Mouse (Mus musculus) small intestine, adult 2 months (tissue): ENCODE results near the gene Masp1. TPM values are rescaled to one million over a fixed set of nuclear protein-coding genes. Genes with fewer than 3 reads are reported as not detected.

Experiments used
- H3K27ac ChIP-seq: fragments of 200-500 bp; 2 replicates; pipeline ENCODE4 v1.5.1; 2012; ENCODE audit warnings: low read depth, low read length, control low read depth, inconsistent platforms; ENCODE audit not compliant: insufficient read depth
- H3K27me3 ChIP-seq: fragments of 200-500 bp; 2 replicates; pipeline ENCODE4 v1.6.1; 2012; ENCODE audit warnings: mild to moderate bottlenecking, moderate library complexity, low read length, inconsistent platforms; ENCODE audit not compliant: control insufficient read depth, insufficient read depth
- H3K36me3 ChIP-seq: fragments of 200-500 bp; 2 replicates; pipeline ENCODE4 v1.6.1; 2012; ENCODE audit warnings: mild to moderate bottlenecking, low read length, control low read depth, inconsistent platforms; ENCODE audit not compliant: control insufficient read depth, insufficient read depth
- H3K4me1 ChIP-seq: fragments of 200-500 bp; 2 replicates; pipeline ENCODE4 v1.6.1; 2012; ENCODE audit warnings: low read length, inconsistent platforms, mixed read lengths; ENCODE audit not compliant: control insufficient read depth, insufficient read depth, insufficient read length
- H3K4me3 ChIP-seq: fragments of 200-500 bp; 2 replicates; pipeline ENCODE4 v1.5.1; 2012; ENCODE audit warnings: low read depth, mild to moderate bottlenecking, control low read depth, inconsistent platforms, low read length, moderate library complexity
- CTCF ChIP-seq: fragments of 200-500 bp; IDR thresholded peaks from 2 replicates; pipeline ENCODE4 v1.5.1; 2012; ENCODE audit warnings: low read depth, mild to moderate bottlenecking, control low read depth, inconsistent platforms, low read length, moderate library complexity, mixed read lengths; ENCODE audit not compliant: insufficient replicate concordance, insufficient read length; ENCODE audit errors: extremely low read depth
- POLR2A ChIP-seq: fragments of 200-500 bp; IDR thresholded peaks from 2 replicates; pipeline ENCODE4 v1.6.1; 2012; ENCODE audit warnings: low read depth, mild to moderate bottlenecking, control low read depth, inconsistent platforms, low read length, moderate library complexity
- WGBS: fragments of 180-500 bp; shearing (Covaris S2); methylation state at CpG from one replicate; pipeline ENCODE4 v1.1.7; 2018; 5-methylcytosine and 5-hydroxymethylcytosine counted together
- polyA plus RNA-seq: library from polyadenylated mRNA; depleted of rRNA; stranded (reverse); fragments of >200 nt; gene quantifications from 2 replicates; pipeline ENCODE4 v1.2.3, GENCODE M21; 2012

Masp1 gene
- polyA plus RNA-seq, 1 experiment, result 0.53 TPM

DNA sequence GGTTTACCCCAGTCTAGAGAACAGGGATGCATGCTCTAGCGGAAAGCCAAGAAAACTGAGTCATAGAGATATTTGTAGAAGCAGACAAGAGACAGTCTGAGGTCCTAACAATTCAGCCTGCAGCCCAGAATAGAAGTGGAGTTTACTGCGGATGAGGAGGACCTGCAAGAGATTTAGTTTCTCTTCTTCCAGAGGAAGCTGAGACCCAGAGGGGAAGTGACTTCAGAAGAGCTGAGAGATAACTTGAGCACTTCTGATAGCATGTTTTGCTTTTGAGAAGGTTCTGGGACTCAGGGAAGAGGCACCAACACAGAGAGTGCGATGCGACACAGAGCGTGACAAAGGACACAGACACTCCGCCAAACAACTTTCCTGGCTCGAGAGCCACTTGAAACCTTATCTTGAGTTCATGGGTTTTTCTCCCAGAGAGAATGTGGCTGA lies 21.9 kb downstream of the Masp1 start:
- Histone ChIP-seq H3K4me1 (no peaks in the 10 kb centered on the region), H3K27ac (no peak overlapping the region), H3K36me3 (no peaks in the 10 kb centered on the region), H3K4me3 (no peak overlapping the region), H3K27me3 (no peaks in the 10 kb centered on the region)
- WGBS, result 48% methylated on average over 7 of the region's 7 CpGs
- no peak for TF ChIP-seq POLR2A
- no peak for TF ChIP-seq CTCF

GRCm38 (mm10) chr16:23497881-23498280 lies 22.7 kb downstream of the Masp1 start:
- WGBS, result 33% methylated on average over 1 of the region's 1 CpGs
- H3K27me3 ChIP-seq, result no peaks in the 10 kb centered on the region
- H3K4me1 ChIP-seq, result no peaks in the 10 kb centered on the region
- H3K27ac ChIP-seq, result no peak overlapping the region
- no peaks in the 10 kb centered on the region for H3K36me3 ChIP-seq
- H3K4me3 ChIP-seq, result no peak overlapping the region
- TF ChIP-seq POLR2A, result no peak
- no peak for TF ChIP-seq CTCF

DNA sequence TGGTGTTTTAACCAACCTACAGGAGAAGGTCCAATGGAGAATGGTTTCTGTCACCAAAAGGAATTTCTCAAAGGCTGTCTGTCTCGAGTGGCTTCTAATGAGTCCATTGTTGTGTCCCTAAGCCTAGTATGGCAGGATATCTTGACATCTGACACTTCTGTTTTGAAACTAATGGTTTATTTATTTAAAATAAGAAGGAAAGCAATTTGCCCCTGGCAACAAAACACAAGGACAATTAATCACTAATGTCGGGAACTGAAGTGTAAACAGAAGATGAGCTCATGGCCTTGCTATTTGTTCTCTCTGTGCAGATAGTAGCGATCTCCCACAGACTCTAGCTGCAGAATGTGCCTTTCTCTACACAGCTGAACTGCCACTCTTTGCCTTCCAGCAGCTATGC lies 23.2 kb downstream of the Masp1 start:
- Histone ChIP-seq H3K36me3 (no peaks in the 10 kb centered on the region), H3K4me1 (no peaks in the 10 kb centered on the region), H3K4me3 (no peak overlapping the region), H3K27ac (no peak overlapping the region), H3K27me3 (no peaks in the 10 kb centered on the region)
- TF ChIP-seq POLR2A (no peak), CTCF (no peak)
- 16% methylated on average over 3 of the region's 3 CpGs for WGBS

- Histone ChIP-seq H3K36me3 (no peaks in the 10 kb centered on the region), H3K4me3 (no peak overlapping the region), H3K27me3 (no peaks in the 10 kb centered on the region), H3K27ac (no peak overlapping the region), H3K4me1 (no peaks in the 10 kb centered on the region)
- 65% methylated on average over 8 of the region's 8 CpGs for WGBS
- no peak for TF ChIP-seq CTCF
- TF ChIP-seq POLR2A, result no peak
These were observed 24.2 kb downstream of the Masp1 start for GRCm38 (mm10) chr16:23496245-23496924.

DNA sequence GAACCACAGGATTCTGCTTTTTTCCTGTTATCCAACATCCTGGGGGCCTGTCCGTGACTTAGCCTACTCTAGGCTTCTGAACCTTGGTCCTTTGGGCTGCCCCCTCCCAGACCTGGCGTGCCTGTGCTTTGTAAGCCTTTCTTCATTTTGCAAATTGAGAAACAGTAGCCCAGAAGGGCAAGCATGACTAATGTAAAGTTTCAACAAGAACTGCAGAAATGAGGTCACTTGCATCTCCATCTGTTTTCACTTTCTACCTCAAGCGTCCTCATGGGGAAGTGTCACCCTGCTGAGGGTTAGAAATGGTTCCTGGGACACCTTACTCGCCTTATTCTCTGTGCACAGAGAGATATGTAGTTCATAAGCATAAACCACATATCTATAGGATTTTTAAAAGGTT lies 27.8 kb downstream of the Masp1 start:
- Histone ChIP-seq H3K27ac (no peak overlapping the region), H3K36me3 (no peaks in the 10 kb centered on the region), H3K4me1 (no peaks in the 10 kb centered on the region), H3K27me3 (no peaks in the 10 kb centered on the region), H3K4me3 (no peak overlapping the region)
- no peak for TF ChIP-seq POLR2A
- no peak for TF ChIP-seq CTCF
- WGBS, result 69% methylated on average over 4 of the region's 4 CpGs

DNA sequence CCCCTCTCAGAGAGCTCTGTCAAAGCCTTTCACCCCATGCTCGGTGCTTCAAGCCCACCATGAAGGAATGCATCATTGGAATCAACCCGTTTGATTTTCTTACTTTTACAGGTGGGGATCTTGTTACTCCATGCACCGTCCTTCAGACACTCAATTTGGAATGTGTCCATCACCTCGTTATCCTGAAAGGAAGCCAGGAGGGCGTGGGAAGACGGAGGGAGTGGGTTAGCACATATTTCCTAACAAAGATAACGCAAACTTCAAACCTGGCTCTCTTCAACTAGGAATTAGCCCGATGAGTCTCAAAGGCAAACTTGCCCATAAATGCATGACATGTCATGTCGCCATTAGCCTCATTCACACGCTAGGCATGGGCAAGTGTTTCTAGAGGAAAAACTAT lies 37.3 kb downstream of the Masp1 start:
- Histone ChIP-seq H3K27ac (no peak overlapping the region), H3K36me3 (no peaks in the 10 kb centered on the region), H3K4me3 (no peak overlapping the region), H3K4me1 (no peaks in the 10 kb centered on the region), H3K27me3 (no peaks in the 10 kb centered on the region)
- 82% methylated on average over 10 of the region's 10 CpGs for WGBS
- TF ChIP-seq CTCF, result no peak
- TF ChIP-seq POLR2A, result no peak

GRCm38 (mm10) chr16:23482846-23483245 lies 37.8 kb downstream of the Masp1 start:
- WGBS, result 91% methylated on average over 12 of the region's 12 CpGs
- no peak for TF ChIP-seq POLR2A
- no peak for TF ChIP-seq CTCF
- no peak overlapping the region for H3K27ac ChIP-seq
- no peak overlapping the region for H3K4me3 ChIP-seq
- no peaks in the 10 kb centered on the region for H3K27me3 ChIP-seq
- H3K36me3 ChIP-seq, result no peaks in the 10 kb centered on the region
- no peaks in the 10 kb centered on the region for H3K4me1 ChIP-seq
